Mouse (Mus musculus) testis, adult 2 months (tissue): Measurements from ENCODE around the gene Crim1.

Experiments
- CTCF ChIP-seq: fragments of 200-500 bp; IDR thresholded peaks from 2 replicates; pipeline ENCODE4 v1.5.1; 2012; ENCODE audit warnings: low read depth, mild to moderate bottlenecking, inconsistent platforms, low read length, moderate library complexity; ENCODE audit not compliant: control insufficient read depth, insufficient read depth, insufficient replicate concordance
- POLR2A ChIP-seq: fragments of 200-500 bp; IDR thresholded peaks from 2 replicates; pipeline ENCODE4 v1.6.1; 2012; ENCODE audit warnings: low read depth, mild to moderate bottlenecking, inconsistent platforms, low read length, moderate library complexity; ENCODE audit not compliant: control insufficient read depth

- TF ChIP-seq CTCF, result no peak
- no peak for TF ChIP-seq POLR2A
Measured at GRCm38 (mm10) chr17:78402174-78402573, 202.1 kb downstream of the Crim1 start.
